Mouse (Mus musculus): ENCODE measurements around the gene Tap1.
A peak's percentile ranks its signal among the peaks of the same experiment; 100 is the strongest.
"Not testable (repeated sequence)": the region's sequence is repeated elsewhere in the genome, so short reads cannot be mapped to it uniquely, and the experiment has no call there.

The Tap1 gene

GRCm38 (mm10) chr17:34232021-34232420, 44.7 kb downstream of the Tap1 start:
- DNase-seq (ENCODE audit: low spot score) = not testable (repeated sequence)

- DNase-seq (ENCODE audit: low spot score) = peak; percentile 72
Observed at GRCm38 (mm10) chr17:34234926-34235325, 47.6 kb downstream of the Tap1 start.

- DNase-seq (ENCODE audit: low spot score) = peak; percentile 34
Observed at GRCm38 (mm10) chr17:34236691-34237090, 49.3 kb downstream of the Tap1 start.

- no peak for DNase-seq (ENCODE audit: low spot score)
Observed at GRCm38 (mm10) chr17:34237741-34238140, 50.4 kb downstream of the Tap1 start.

GRCm38 (mm10) chr17:34238706-34239105, 51.4 kb downstream of the Tap1 start, which contains the start of gene H2-Ob:
H2-Ob (plus strand) TSS chr17:34238903.
- DNase-seq (ENCODE audit: low spot score) = peak; percentile 37

- no peak for DNase-seq (ENCODE audit: low spot score)
Observed at GRCm38 (mm10) chr17:34239601-34240041, 52.3 kb downstream of the Tap1 start.

- no peak for DNase-seq (ENCODE audit: low spot score)
Observed at GRCm38 (mm10) chr17:34240366-34240765, 53.0 kb downstream of the Tap1 start.

GRCm38 (mm10) chr17:34240916-34241315, 53.6 kb downstream of the Tap1 start:
- no peak for DNase-seq (ENCODE audit: low spot score)

GRCm38 (mm10) chr17:34244656-34245055, 57.3 kb downstream of the Tap1 start:
- no peak for DNase-seq (ENCODE audit: low spot score)
